Mouse (Mus musculus) leukemia stem cell, adult 10-12 weeks (primary cell): ENCODE results near the gene Myl3. TPM values are rescaled to one million over a fixed set of nuclear protein-coding genes. Genes with fewer than 3 reads are reported as not detected.

Experiments
- polyA plus RNA-seq: library from polyadenylated mRNA; stranded (reverse); fragments of >175 nt; gene quantifications from 2 replicates; pipeline ENCODE4 v1.2.3, GENCODE M21; 2012; ENCODE audit warnings: low replicate concordance

The Myl3 gene
- polyA plus RNA-seq: not detected in 2 replicates

GRCm38 (mm10) chr9:110741711-110742294 lies at the start of gene Myl3:
Myl3 (plus strand) TSS chr9:110741861.

GRCm38 (mm10) chr9:110746961-110747360 lies 5.3 kb downstream of the Myl3 start, which contains the start of gene Pth1r:
Pth1r (minus strand) TSS chr9:110747145.

GRCm38 (mm10) chr9:110797866-110798265 lies 56.2 kb downstream of the Myl3 start, which contains the start of gene Prss42:
Prss42 (plus strand) TSS chr9:110798166.

GRCm38 (mm10) chr9:110813789-110814188 lies 72.1 kb downstream of the Myl3 start, which contains the start of gene Prss44:
Prss44 (plus strand) TSS chr9:110813994.

Other genes with a start within 250 kb of the Myl3 start
- gene Setd2, start 209.3 kb upstream of the Myl3 start, polyA plus RNA-seq: 6.9 and 41.8 TPM in 2 replicates
- 1.2 and 2.9 TPM in 2 replicates for gene Nradd, start 117.4 kb upstream of the Myl3 start, polyA plus RNA-seq
- gene Nbeal2, start 87.7 kb upstream of the Myl3 start, polyA plus RNA-seq: 17.0 and 27.8 TPM in 2 replicates
- 52.5 and 111 TPM in 2 replicates for gene Ccdc12, start 85.4 kb upstream of the Myl3 start, polyA plus RNA-seq
- 0.52 TPM in 1 of 2 replicates, not detected in the other for gene Pth1r, start 5.3 kb downstream of the Myl3 start, polyA plus RNA-seq
- not detected in 2 replicates for gene Prss42, start 56.3 kb downstream of the Myl3 start, polyA plus RNA-seq
- 0.10 TPM in 1 of 2 replicates, not detected in the other for gene Prss44, start 72.1 kb downstream of the Myl3 start, polyA plus RNA-seq
- not detected in 2 replicates for gene Prss43, start 84.8 kb downstream of the Myl3 start, polyA plus RNA-seq
- gene Prss45, start 92.7 kb downstream of the Myl3 start, polyA plus RNA-seq: not detected in 2 replicates
- not detected in 2 replicates for gene Prss46, start 102.6 kb downstream of the Myl3 start, polyA plus RNA-seq
- 0.24 and 1.2 TPM in 2 replicates for gene Prss50, start 116.1 kb downstream of the Myl3 start, polyA plus RNA-seq
- gene Als2cl, start 138.0 kb downstream of the Myl3 start, polyA plus RNA-seq: 6.8 and 7.2 TPM in 2 replicates
- gene Tmie, start 138.3 kb downstream of the Myl3 start, polyA plus RNA-seq: 0.10 and 0.41 TPM in 2 replicates
- not detected in 2 replicates for gene Fam240a, start 175.0 kb downstream of the Myl3 start, polyA plus RNA-seq
- not detected in 2 replicates for gene Tdgf1, start 204.3 kb downstream of the Myl3 start, polyA plus RNA-seq
- gene Lrrc2, start 209.7 kb downstream of the Myl3 start, polyA plus RNA-seq: not detected in 2 replicates
- gene Rtp3, start 248.7 kb downstream of the Myl3 start, polyA plus RNA-seq: not detected in 2 replicates